Mouse (Mus musculus): ENCODE data around the gene Trpm3. TPM values are rescaled to one million over a fixed set of nuclear protein-coding genes. Genes with fewer than 3 reads are reported as not detected.
A peak's percentile ranks its signal among the peaks of the same experiment; 100 is the strongest.

Gene Trpm3
- polyA plus RNA-seq, 1 experiment from 2014 or later = 0.91 TPM

DNA sequence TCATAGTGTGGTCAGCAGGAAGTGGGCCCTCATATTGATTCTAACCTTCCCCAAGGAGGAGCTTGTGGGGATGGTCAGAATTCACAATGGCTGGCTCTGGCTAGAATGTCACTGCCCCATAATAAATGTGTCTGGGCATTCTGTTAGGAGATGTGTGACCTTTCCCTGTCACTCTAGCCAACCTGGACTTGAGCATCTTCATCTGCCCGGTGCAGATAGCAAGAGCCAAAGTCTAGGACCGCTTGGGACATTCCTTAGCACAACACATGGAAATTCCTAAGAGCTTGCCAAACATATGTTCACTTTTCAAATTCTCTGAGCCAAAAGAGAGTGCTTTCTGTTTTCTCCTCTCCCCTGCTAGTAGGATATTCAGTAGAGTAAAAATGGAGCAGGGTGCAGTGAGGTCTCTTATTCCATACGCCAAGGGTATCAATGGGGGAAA lies 743.8 kb downstream of the Trpm3 start:
- WGBS = 56% methylated on average over 3 of the region's 3 CpGs
- H3K9ac ChIP-seq (ENCODE audit: low read length) = no peak overlapping the region
- no peak overlapping the region for H3K27ac ChIP-seq (ENCODE audit: low read length)
- no peak overlapping the region for H3K4me2 ChIP-seq (ENCODE audit: low read depth, low read length)
- ATAC-seq (replicated peaks; ENCODE audit: extremely low read depth, insufficient read depth, low FRiP score) = no peak
- no peaks in the 10 kb centered on the region for H3K9me3 ChIP-seq (replicated peaks; ENCODE audit: control insufficient read depth, low read length)
- 0 out of 2 replicates have a peak, but pooled peaks cover 3% of the 10 kb centered on the region for H3K27me3 ChIP-seq (ENCODE audit: control insufficient read depth, insufficient read depth, low read length)
- no peak overlapping the region for H3K4me3 ChIP-seq (ENCODE audit: low read length)
- H3K36me3 ChIP-seq (ENCODE audit: control insufficient read depth, insufficient read depth) = no peaks in the 10 kb centered on the region
- H3K4me1 ChIP-seq (ENCODE audit: control insufficient read depth, insufficient read depth, low read length) = no peaks in the 10 kb centered on the region

DNA sequence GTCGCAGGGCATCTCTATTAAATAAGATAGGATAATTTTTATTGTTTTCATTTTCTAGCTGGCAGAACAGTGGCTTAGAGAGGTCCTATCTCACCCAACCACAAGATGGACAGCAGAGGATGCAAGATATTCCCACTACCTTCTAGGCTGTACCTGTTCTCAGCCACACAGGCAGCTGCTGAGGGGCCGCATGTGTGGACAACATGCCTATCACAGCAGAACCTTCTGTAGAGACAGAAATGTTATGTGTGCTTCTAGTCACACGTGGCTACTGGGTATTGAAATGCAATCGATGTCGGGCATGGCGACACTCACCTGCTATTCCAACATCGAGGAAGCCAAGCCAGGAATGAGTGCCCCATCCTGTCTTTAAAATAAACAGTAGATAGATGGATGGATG lies 744.3 kb downstream of the Trpm3 start:
- Histone ChIP-seq H3K27ac (ENCODE audit: low read length) (no peak overlapping the region), H3K4me3 (ENCODE audit: low read length) (no peak overlapping the region), H3K9ac (ENCODE audit: low read length) (no peak overlapping the region), H3K4me1 (ENCODE audit: control insufficient read depth, insufficient read depth, low read length) (no peaks in the 10 kb centered on the region), H3K27me3 (ENCODE audit: control insufficient read depth, insufficient read depth, low read length) (0 out of 2 replicates have a peak, but pooled peaks cover 3% of the 10 kb centered on the region), H3K36me3 (ENCODE audit: control insufficient read depth, insufficient read depth) (no peaks in the 10 kb centered on the region), H3K4me2 (ENCODE audit: low read depth, low read length) (no peak overlapping the region), H3K9me3 (replicated peaks; ENCODE audit: control insufficient read depth, low read length) (no peaks in the 10 kb centered on the region)
- WGBS = 81% methylated on average over 7 of the region's 7 CpGs
- no peak for ATAC-seq (replicated peaks; ENCODE audit: extremely low read depth, insufficient read depth, low FRiP score)

DNA sequence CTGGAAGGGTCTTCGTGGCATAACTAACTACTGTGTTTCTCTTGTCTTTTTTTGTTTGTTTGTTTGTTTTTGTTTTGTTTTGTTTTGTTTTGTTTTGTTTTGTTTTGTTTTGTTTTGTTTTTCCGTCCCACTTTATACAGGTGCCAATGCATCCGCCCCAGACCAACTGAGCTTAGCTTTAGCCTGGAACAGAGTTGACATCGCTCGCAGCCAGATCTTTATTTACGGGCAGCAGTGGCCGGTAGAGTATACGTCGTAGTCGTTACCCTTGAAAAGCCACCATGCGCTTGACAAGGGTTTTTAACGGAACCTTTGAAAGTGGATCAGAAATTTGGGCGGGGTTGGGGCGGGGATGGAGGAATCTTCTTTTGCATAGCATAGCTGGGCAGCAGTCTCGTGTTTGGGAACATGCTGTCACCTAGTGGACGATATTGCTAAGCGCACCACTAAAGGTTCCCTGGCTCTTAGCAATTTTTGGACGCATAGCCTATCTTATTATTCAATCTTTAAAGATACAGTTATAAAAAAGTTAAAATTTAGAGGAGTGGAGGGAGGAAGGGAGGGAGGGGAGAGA lies 745.0 kb downstream of the Trpm3 start:
- H3K4me2 ChIP-seq (ENCODE audit: low read depth, low read length) = peak overlapping the region; percentile 66
- H3K27me3 ChIP-seq (ENCODE audit: control insufficient read depth, insufficient read depth, low read length) = 0 out of 2 replicates have a peak, but pooled peaks cover 3% of the 10 kb centered on the region
- H3K4me1 ChIP-seq (ENCODE audit: control insufficient read depth, insufficient read depth, low read length) = no peaks in the 10 kb centered on the region
- H3K9ac ChIP-seq (ENCODE audit: low read length) = no peak overlapping the region
- H3K4me3 ChIP-seq (ENCODE audit: low read length) = peak overlapping the region; percentile 13; the same call in 1 of the 2 replicates
- no peaks in the 10 kb centered on the region for H3K9me3 ChIP-seq (replicated peaks; ENCODE audit: control insufficient read depth, low read length)
- peak; percentile 67; the same call in 1 of the 2 replicates for ATAC-seq (replicated peaks; ENCODE audit: extremely low read depth, insufficient read depth, low FRiP score)
- no peaks in the 10 kb centered on the region for H3K36me3 ChIP-seq (ENCODE audit: control insufficient read depth, insufficient read depth)
- 19% methylated on average over 18 of the region's 18 CpGs for WGBS
- H3K27ac ChIP-seq (ENCODE audit: low read length) = no peak overlapping the region

DNA sequence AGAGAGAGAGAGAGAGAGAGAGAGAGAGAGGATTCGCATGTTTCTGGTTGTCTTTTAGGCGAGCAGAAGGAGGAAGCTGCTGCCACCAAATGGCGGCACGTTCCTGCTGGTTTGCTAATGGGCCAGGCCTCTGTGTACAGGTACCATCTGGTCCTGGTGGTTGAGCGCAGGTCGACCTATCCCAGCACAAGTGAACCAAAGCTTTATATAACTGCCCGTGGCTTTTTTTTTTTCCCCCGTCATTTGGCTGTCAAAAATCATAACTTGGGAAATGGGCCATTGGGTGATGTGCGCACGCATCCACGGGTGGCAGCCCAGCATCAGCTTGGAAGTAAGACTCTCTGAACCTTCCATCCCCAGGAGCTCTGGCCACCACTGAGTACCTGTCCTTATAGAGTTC lies 745.5 kb downstream of the Trpm3 start:
- no peak for ATAC-seq (replicated peaks; ENCODE audit: extremely low read depth, insufficient read depth, low FRiP score)
- Histone ChIP-seq H3K4me3 (ENCODE audit: low read length) (no peak overlapping the region; the same call in 1 of the 2 replicates), H3K9me3 (replicated peaks; ENCODE audit: control insufficient read depth, low read length) (no peaks in the 10 kb centered on the region), H3K27ac (ENCODE audit: low read length) (no peak overlapping the region), H3K4me1 (ENCODE audit: control insufficient read depth, insufficient read depth, low read length) (no peaks in the 10 kb centered on the region), H3K4me2 (ENCODE audit: low read depth, low read length) (peak overlapping the region; percentile 66), H3K27me3 (ENCODE audit: control insufficient read depth, insufficient read depth, low read length) (0 out of 2 replicates have a peak, but pooled peaks cover 3% of the 10 kb centered on the region), H3K36me3 (ENCODE audit: control insufficient read depth, insufficient read depth) (no peaks in the 10 kb centered on the region), H3K9ac (ENCODE audit: low read length) (no peak overlapping the region)
- WGBS = 47% methylated on average over 11 of the region's 11 CpGs

DNA sequence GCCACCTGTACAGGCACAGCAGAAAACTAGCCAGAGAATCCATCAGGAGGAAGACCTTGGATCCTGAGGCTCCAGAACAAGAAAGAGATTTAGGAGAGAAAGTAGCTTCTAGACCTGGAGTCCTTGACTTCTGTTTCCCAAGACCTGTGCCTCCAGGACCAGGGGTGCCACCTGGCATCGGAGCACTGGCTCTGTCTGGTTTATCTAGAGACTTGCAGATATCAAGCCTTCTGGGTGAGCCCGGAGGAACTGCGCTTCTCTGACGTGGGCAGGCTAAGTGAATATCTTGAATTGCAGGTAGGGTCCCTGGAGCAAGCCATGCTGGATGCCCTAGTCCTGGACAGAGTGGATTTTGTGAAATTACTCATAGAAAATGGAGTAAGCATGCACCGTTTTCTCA lies 746.2 kb downstream of the Trpm3 start:
- Histone ChIP-seq H3K4me3 (ENCODE audit: low read length) (no peak overlapping the region), H3K36me3 (ENCODE audit: control insufficient read depth, insufficient read depth) (no peaks in the 10 kb centered on the region), H3K4me2 (ENCODE audit: low read depth, low read length) (no peak overlapping the region), H3K9me3 (replicated peaks; ENCODE audit: control insufficient read depth, low read length) (no peaks in the 10 kb centered on the region), H3K27me3 (ENCODE audit: control insufficient read depth, insufficient read depth, low read length) (0 out of 2 replicates have a peak, but pooled peaks cover 3% of the 10 kb centered on the region), H3K27ac (ENCODE audit: low read length) (no peak overlapping the region), H3K4me1 (ENCODE audit: control insufficient read depth, insufficient read depth, low read length) (no peaks in the 10 kb centered on the region), H3K9ac (ENCODE audit: low read length) (no peak overlapping the region)
- ATAC-seq (replicated peaks; ENCODE audit: extremely low read depth, insufficient read depth, low FRiP score) = no peak
- WGBS = 88% methylated on average over 5 of the region's 5 CpGs

DNA sequence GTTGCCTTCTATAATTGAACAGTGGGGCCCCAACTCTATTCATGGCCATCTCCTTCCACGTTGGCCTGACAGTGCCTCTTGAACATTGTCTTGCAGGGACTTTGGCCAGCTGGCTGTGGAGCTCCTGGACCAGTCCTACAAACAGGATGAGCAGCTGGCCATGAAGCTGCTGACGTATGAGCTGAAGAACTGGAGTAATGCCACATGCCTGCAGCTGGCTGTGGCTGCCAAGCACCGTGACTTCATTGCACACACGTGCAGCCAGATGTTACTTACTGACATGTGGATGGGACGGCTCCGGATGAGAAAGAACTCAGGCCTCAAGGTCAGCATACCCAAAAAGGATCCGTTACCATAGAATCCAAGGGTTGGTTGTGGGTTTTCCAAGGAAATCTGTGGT lies 763.0 kb downstream of the Trpm3 start:
- no peak for ATAC-seq (replicated peaks; ENCODE audit: extremely low read depth, insufficient read depth, low FRiP score)
- H3K9ac ChIP-seq (ENCODE audit: low read length) = no peak overlapping the region
- H3K9me3 ChIP-seq (replicated peaks; ENCODE audit: control insufficient read depth, low read length) = no peaks in the 10 kb centered on the region
- no peak overlapping the region for H3K4me3 ChIP-seq (ENCODE audit: low read length)
- no peak overlapping the region for H3K27ac ChIP-seq (ENCODE audit: low read length)
- H3K27me3 ChIP-seq (ENCODE audit: control insufficient read depth, insufficient read depth, low read length) = no peaks in the 10 kb centered on the region
- H3K4me2 ChIP-seq (ENCODE audit: low read depth, low read length) = no peak overlapping the region
- peaks cover 17% of the 10 kb centered on the region; the same call in 1 of the 2 replicates for H3K4me1 ChIP-seq (ENCODE audit: control insufficient read depth, insufficient read depth, low read length)
- WGBS = 62% methylated on average over 7 of the region's 7 CpGs
- no peaks in the 10 kb centered on the region for H3K36me3 ChIP-seq (ENCODE audit: control insufficient read depth, insufficient read depth)

DNA sequence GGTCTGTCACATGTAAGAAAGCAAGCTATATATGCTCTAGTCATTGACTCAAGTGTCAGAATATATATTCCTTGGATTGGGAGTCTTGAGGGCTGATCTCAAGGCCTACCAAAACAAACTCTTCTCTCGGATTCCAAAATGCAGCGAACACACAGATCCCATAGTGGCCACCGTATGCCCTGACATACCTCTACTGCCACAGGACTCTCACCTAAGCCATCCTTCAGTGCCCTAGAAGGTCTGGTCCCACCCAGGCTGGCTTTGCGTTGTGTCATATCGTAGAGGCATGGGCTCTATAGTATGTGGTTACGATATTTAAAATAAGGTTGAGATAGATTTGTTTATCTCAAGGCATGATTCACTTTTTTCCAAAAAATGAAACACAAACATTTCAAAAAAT lies 763.5 kb downstream of the Trpm3 start:
- Histone ChIP-seq H3K4me1 (ENCODE audit: control insufficient read depth, insufficient read depth, low read length) (peaks cover 17% of the 10 kb centered on the region; the same call in 1 of the 2 replicates), H3K4me2 (ENCODE audit: low read depth, low read length) (no peak overlapping the region), H3K27me3 (ENCODE audit: control insufficient read depth, insufficient read depth, low read length) (no peaks in the 10 kb centered on the region), H3K9me3 (replicated peaks; ENCODE audit: control insufficient read depth, low read length) (no peaks in the 10 kb centered on the region), H3K27ac (ENCODE audit: low read length) (no peak overlapping the region), H3K4me3 (ENCODE audit: low read length) (no peak overlapping the region), H3K36me3 (ENCODE audit: control insufficient read depth, insufficient read depth) (no peaks in the 10 kb centered on the region), H3K9ac (ENCODE audit: low read length) (no peak overlapping the region)
- WGBS = 95% methylated on average over 6 of the region's 6 CpGs
- no peak for ATAC-seq (replicated peaks; ENCODE audit: extremely low read depth, insufficient read depth, low FRiP score)

DNA sequence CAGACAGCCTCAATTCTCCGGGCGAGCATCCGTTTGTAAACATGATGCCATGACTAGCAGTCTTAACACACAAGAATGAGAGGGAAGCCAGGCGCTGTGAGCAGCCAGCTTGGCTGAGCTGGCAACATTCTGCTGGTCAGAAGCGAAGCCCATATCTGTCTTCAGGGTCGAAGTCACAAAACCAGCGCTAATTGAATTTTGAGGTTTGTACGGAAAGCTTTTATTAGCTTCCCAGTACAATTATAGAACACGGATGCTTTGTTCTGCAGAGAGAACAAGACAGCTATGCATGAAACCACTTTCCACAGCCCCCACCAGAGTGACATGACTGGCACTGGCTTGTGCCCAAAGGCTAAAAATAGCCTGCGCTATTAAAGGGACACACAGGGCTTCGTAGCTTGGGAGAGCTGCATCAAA lies 766.2 kb downstream of the Trpm3 start:
- H3K4me3 ChIP-seq (ENCODE audit: low read length) = peak overlapping the region; percentile 34
- 32% methylated on average over 11 of the region's 11 CpGs for WGBS
- no peaks in the 10 kb centered on the region for H3K27me3 ChIP-seq (ENCODE audit: control insufficient read depth, insufficient read depth, low read length)
- peak overlapping the region; percentile 59 for H3K9ac ChIP-seq (ENCODE audit: low read length)
- H3K4me2 ChIP-seq (ENCODE audit: low read depth, low read length) = peak overlapping the region; percentile 54
- no peaks in the 10 kb centered on the region for H3K9me3 ChIP-seq (replicated peaks; ENCODE audit: control insufficient read depth, low read length)
- peaks cover 17% of the 10 kb centered on the region for H3K4me1 ChIP-seq (ENCODE audit: control insufficient read depth, insufficient read depth, low read length)
- peak overlapping the region; percentile 97 for H3K27ac ChIP-seq (ENCODE audit: low read length)
- ATAC-seq (replicated peaks; ENCODE audit: extremely low read depth, insufficient read depth, low FRiP score) = peak; percentile 95
- H3K36me3 ChIP-seq (ENCODE audit: control insufficient read depth, insufficient read depth) = no peaks in the 10 kb centered on the region

DNA sequence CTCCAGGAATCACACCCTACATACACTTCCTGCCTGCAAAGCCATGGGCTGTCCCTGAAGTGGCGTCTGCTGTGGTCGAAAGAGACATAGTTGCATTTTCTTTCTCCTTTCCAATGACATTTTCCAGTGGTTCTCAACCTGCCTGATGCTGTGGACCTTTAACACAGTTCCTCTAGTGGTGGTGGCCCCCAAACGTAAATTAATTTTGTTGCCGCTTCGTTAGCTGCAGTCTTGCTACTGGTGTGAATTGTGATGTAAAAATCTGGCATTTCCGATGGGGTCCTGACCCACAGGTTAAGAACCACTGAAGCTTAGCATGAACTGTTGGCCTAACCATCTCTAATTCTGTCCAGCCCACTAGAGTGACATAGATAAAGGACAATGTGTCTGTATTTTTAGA lies 771.8 kb downstream of the Trpm3 start:
- Histone ChIP-seq H3K9ac (ENCODE audit: low read length) (no peak overlapping the region), H3K4me3 (ENCODE audit: low read length) (no peak overlapping the region), H3K4me1 (ENCODE audit: control insufficient read depth, insufficient read depth, low read length) (peaks cover 6% of the 10 kb centered on the region), H3K9me3 (replicated peaks; ENCODE audit: control insufficient read depth, low read length) (no peaks in the 10 kb centered on the region), H3K4me2 (ENCODE audit: low read depth, low read length) (no peak overlapping the region), H3K36me3 (ENCODE audit: control insufficient read depth, insufficient read depth) (no peaks in the 10 kb centered on the region), H3K27ac (ENCODE audit: low read length) (peak overlapping the region; percentile 37; the same call in 1 of the 2 replicates), H3K27me3 (ENCODE audit: control insufficient read depth, insufficient read depth, low read length) (no peaks in the 10 kb centered on the region)
- WGBS = 74% methylated on average over 6 of the region's 6 CpGs
- ATAC-seq (replicated peaks; ENCODE audit: extremely low read depth, insufficient read depth, low FRiP score) = no peak; the same call in 1 of the 2 replicates
